Mouse (Mus musculus) forebrain, embryonic 15.5 days (tissue): Measurements from ENCODE around the gene Pcp4. TPM values are rescaled to one million over a fixed set of nuclear protein-coding genes. Genes with fewer than 3 reads are reported as not detected.

Source experiments
- ATAC-seq: fragments of 200-750 bp; cut with Nextera tagmentation; replicated peaks from 2 replicates; pipeline ENCODE4 v1.8.0; 2017; ENCODE audit warnings: mild to moderate bottlenecking, moderate TSS enrichment, moderate library complexity
- H3K27ac ChIP-seq: fragments of 300-500 bp; sonication (generic); replicated peaks from 2 replicates; pipeline ENCODE4 v1.5.1; 2015; ENCODE audit warnings: mild to moderate bottlenecking, inconsistent platforms
- H3K27me3 ChIP-seq: fragments of 300-500 bp; sonication (generic); 2 replicates; pipeline ENCODE4 v1.6.1; 2015; ENCODE audit warnings: inconsistent platforms
- H3K36me3 ChIP-seq: fragments of 300-500 bp; sonication (generic); 2 replicates; pipeline ENCODE4 v1.6.1; 2015; ENCODE audit warnings: mild to moderate bottlenecking, inconsistent platforms
- H3K4me1 ChIP-seq: fragments of 300-500 bp; sonication (generic); 2 replicates; pipeline ENCODE4 v1.6.1; 2015; ENCODE audit warnings: inconsistent platforms
- H3K4me2 ChIP-seq: fragments of 300-500 bp; sonication (generic); replicated peaks from 2 replicates; pipeline ENCODE4 v1.6.1; 2015; ENCODE audit warnings: mild to moderate bottlenecking, inconsistent platforms
- H3K4me3 ChIP-seq: fragments of 300-500 bp; sonication (generic); 2 replicates; pipeline ENCODE4 v1.5.1; 2015; ENCODE audit warnings: mild to moderate bottlenecking, inconsistent platforms
- H3K9ac ChIP-seq: fragments of 300-500 bp; sonication (generic); replicated peaks from 2 replicates; pipeline ENCODE4 v1.6.1; 2015; ENCODE audit warnings: mild to moderate bottlenecking, inconsistent platforms
- H3K9me3 ChIP-seq: fragments of 300-500 bp; sonication (generic); 2 replicates; pipeline ENCODE4 v1.6.1; 2016; ENCODE audit warnings: inconsistent platforms
- WGBS: fragments of 180-500 bp; shearing (Covaris S2); methylation state at CpG from one replicate; pipeline ENCODE4 v1.1.7; 2015; ENCODE audit warnings: mixed read lengths; 5-methylcytosine and 5-hydroxymethylcytosine counted together
- polyA plus RNA-seq: library from polyadenylated mRNA; unstranded; fragments of >200 nt; fragmentation: Nextera tagmentation; extraction: Ambion mirVana; gene quantifications from 2 replicates; pipeline ENCODE4 v1.2.1, GENCODE M21; 2015

Pcp4 gene
- polyA plus RNA-seq, 1 experiment from 2014 or later: 141 TPM

DNA sequence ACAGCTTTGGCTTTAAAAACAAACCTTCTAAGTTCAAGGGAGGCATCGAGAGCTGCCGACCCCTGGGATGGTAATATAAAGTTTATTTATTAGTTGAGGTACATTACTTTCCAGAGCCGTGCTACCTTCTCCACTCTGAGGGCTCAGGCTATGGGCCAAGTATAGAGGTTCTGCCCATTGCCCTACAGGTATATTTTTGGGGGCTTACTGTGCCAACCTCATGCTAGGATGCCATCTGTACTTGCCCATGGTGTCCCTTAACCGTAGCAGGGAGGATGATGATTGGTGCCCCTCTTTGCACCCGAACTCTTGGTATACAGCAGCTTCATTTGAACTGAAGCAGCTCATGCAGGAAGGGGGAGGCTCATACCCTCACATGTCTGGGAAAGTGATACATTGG, 9.8 kb upstream of the Pcp4 start:
- ATAC-seq: no peak
- H3K27ac ChIP-seq: no peak overlapping the region
- no peaks in the 10 kb centered on the region for H3K27me3 ChIP-seq
- no peaks in the 10 kb centered on the region for H3K9me3 ChIP-seq
- H3K4me1 ChIP-seq: no peaks in the 10 kb centered on the region
- WGBS: 94% methylated on average over 5 of the region's 5 CpGs
- H3K36me3 ChIP-seq: no peaks in the 10 kb centered on the region
- H3K4me2 ChIP-seq: no peak overlapping the region
- H3K9ac ChIP-seq: no peak overlapping the region
- no peak overlapping the region for H3K4me3 ChIP-seq

DNA sequence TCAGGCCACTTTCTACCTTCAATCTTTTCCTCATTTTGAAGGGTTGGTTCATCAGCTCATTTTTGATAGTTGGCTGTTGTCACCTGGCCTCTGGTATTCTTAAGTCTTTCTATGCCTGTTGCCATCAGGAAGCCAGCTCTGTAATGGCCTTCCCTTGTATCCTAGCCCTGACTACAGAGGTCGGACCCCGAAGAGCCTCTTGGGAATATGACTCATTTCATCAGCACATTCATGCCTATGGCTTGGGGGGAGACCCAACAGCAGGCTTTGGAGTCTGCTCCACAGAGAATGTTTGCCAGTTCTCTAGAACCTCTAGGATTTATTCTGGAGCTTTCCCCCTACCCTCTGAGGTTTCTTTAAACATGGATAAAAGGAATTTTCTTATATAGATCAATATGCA, 8.1 kb upstream of the Pcp4 start:
- H3K4me2 ChIP-seq: no peak overlapping the region
- no peak overlapping the region for H3K9ac ChIP-seq
- ATAC-seq: no peak
- H3K4me1 ChIP-seq: no peaks in the 10 kb centered on the region
- 90% methylated on average over 2 of the region's 2 CpGs for WGBS
- no peaks in the 10 kb centered on the region for H3K27me3 ChIP-seq
- H3K9me3 ChIP-seq: no peaks in the 10 kb centered on the region
- no peak overlapping the region for H3K27ac ChIP-seq
- no peaks in the 10 kb centered on the region for H3K36me3 ChIP-seq
- H3K4me3 ChIP-seq: no peak overlapping the region

DNA sequence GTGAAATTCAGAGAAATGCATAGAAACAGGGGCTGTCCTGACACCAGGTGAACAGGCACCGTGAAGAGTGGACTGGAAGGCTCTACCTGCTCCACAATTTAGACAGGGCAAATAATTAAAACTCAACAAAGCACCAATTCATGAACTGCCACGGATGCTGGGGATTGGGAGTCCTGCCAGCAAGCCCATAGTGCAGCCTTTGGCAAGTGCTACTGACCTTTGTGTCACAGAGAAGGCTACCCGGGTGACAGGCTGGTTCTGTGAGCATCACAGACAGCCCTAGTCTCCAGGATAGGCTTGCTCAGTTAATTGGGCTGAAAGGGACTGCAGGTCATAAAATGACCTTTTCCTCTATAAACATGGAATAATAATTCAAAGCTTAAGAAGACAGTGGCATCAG, 6.6 kb upstream of the Pcp4 start:
- Histone ChIP-seq H3K27me3 (no peaks in the 10 kb centered on the region), H3K27ac (no peak overlapping the region), H3K4me3 (no peak overlapping the region), H3K4me2 (no peak overlapping the region), H3K9me3 (no peaks in the 10 kb centered on the region), H3K36me3 (no peaks in the 10 kb centered on the region), H3K4me1 (no peaks in the 10 kb centered on the region), H3K9ac (no peak overlapping the region)
- no peak for ATAC-seq
- 19% methylated on average over 3 of the region's 3 CpGs for WGBS

DNA sequence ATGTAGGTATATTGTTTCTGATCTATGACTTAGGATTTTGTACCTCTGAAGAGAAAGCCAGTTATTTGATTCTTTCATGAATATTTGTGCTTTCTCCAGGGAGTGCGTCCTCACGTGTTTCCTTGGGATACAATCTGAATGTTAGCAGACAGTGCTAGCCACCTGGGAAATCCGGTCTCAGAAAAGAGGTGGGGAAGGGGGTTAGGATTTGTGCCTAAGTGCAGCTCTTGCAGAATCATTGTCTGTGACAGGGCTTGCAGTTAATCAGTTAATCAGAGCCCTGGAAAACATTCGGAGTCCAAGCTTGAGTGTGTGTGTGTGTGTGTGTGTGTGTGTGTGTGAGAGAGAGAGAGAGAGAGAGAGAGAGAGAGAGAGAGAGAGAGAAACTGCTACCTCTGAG, 605 bp downstream of the Pcp4 start:
- Histone ChIP-seq H3K4me1 (peaks cover 39% of the 10 kb centered on the region), H3K4me2 (peak overlapping the region; percentile 35), H3K9me3 (no peaks in the 10 kb centered on the region), H3K9ac (0 out of 2 replicates have a peak overlapping the region, but pooled peaks have one; percentile 15), H3K36me3 (no peaks in the 10 kb centered on the region), H3K4me3 (peak overlapping the region; percentile 29), H3K27ac (peak overlapping the region; percentile 32), H3K27me3 (no peaks in the 10 kb centered on the region)
- 47% methylated on average over 4 of the region's 4 CpGs for WGBS
- ATAC-seq: no peak

DNA sequence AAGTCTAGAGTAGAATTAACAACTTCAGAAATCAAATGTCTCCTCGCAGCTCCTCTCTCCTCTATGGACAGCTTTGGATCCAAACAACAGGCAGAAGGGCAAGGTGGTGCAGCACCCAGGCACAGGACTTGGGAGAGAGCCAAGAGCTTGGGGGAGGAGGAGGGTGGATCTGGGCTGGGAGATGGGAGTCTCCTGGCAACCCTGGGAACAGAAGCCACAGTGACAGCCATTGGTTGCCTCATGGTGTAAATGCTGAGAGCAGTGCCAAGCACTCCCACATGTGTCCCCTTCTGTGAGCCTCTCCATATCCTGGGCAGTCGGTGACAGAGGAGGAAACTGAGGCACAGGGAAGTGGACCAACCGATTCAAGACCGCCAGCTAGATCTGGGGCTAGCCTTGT, 1.3 kb downstream of the Pcp4 start:
- ATAC-seq: peak; percentile 84
- no peaks in the 10 kb centered on the region for H3K36me3 ChIP-seq
- H3K4me2 ChIP-seq: peak overlapping the region; percentile 35
- no peak overlapping the region for H3K4me3 ChIP-seq
- no peak overlapping the region for H3K9ac ChIP-seq
- H3K27ac ChIP-seq: 0 out of 2 replicates have a peak overlapping the region, but pooled peaks have one; percentile 32
- 62% methylated on average over 4 of the region's 4 CpGs for WGBS
- H3K4me1 ChIP-seq: peaks cover 39% of the 10 kb centered on the region
- no peaks in the 10 kb centered on the region for H3K9me3 ChIP-seq
- H3K27me3 ChIP-seq: no peaks in the 10 kb centered on the region

DNA sequence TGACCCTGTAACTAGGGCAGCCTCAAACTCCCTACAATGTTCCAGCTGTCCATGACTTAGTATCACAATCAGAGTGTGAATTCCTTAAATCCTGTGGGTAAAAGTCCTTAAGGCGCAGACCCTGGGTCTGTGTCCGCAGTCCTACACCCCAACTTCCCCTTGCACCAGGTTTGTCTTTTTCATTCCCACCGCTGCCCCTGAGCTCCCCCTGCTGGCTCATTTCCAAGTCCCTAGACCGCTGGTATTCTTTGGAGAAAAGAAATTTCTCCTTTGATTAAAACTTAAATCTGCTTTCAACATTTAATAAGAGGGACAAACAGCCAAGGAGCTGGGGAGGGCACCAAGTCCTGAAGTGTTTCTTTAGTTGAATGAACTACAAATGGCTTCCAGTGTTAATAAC, 2.2 kb downstream of the Pcp4 start:
- 46% methylated on average over 4 of the region's 4 CpGs for WGBS
- no peaks in the 10 kb centered on the region for H3K9me3 ChIP-seq
- no peak overlapping the region for H3K9ac ChIP-seq
- no peaks in the 10 kb centered on the region for H3K27me3 ChIP-seq
- H3K36me3 ChIP-seq: no peaks in the 10 kb centered on the region
- peaks cover 43% of the 10 kb centered on the region for H3K4me1 ChIP-seq
- H3K4me2 ChIP-seq: 0 out of 2 replicates have a peak overlapping the region, but pooled peaks have one; percentile 35
- no peak overlapping the region for H3K4me3 ChIP-seq
- no peak for ATAC-seq
- H3K27ac ChIP-seq: no peak overlapping the region

DNA sequence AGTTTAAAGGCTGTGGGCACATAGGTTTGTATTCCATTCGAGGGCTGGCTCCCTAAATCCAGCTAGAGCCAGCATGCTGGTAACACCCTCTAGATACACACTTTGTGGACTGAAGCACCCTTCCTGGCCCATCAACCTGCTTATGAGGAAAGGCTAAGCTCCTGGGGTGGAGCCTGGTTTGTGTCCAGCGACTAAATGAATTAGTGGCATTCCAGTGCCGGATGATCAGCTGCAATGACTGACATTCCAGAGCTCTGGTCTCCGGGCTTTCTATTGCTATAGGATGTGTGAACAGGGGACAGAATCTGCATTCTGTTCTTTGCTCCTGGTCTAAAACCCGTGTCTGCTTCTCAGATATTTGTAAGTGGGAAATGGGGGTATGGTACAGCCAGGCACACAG, 5.0 kb downstream of the Pcp4 start:
- ATAC-seq: no peak
- Histone ChIP-seq H3K27me3 (0 out of 2 replicates have a peak, but pooled peaks cover 2% of the 10 kb centered on the region), H3K9ac (no peak overlapping the region), H3K9me3 (no peaks in the 10 kb centered on the region), H3K4me1 (peaks cover 41% of the 10 kb centered on the region), H3K27ac (no peak overlapping the region; the same call in 1 of the 2 replicates), H3K4me3 (no peak overlapping the region), H3K4me2 (peak overlapping the region; percentile 18), H3K36me3 (no peaks in the 10 kb centered on the region)
- WGBS: 39% methylated on average over 5 of the region's 5 CpGs

DNA sequence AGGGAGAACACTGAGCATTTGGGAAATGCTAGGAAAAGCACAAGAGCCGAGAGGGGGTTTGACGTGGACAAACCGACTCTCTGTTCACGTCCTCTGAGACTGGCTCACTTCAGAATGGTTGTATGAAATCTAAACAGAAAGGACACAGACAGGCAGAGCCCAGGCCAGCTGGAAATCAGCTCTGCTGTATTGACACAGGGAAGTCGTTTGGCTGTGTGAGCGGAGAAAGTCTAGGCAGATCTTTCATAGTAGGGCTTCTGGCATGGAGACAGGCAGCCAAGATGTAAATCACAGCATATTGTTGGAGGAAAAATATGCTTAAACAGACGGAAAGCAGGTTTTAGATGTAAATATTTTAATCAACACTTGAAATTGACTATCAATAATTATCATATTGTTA, 5.4 kb downstream of the Pcp4 start:
- 26% methylated on average over 7 of the region's 7 CpGs for WGBS
- no peak overlapping the region for H3K9ac ChIP-seq
- H3K27me3 ChIP-seq: 0 out of 2 replicates have a peak, but pooled peaks cover 2% of the 10 kb centered on the region
- H3K36me3 ChIP-seq: no peaks in the 10 kb centered on the region
- peak; percentile 49; the same call in 1 of the 2 replicates for ATAC-seq
- peaks cover 37% of the 10 kb centered on the region for H3K4me1 ChIP-seq
- H3K9me3 ChIP-seq: no peaks in the 10 kb centered on the region
- no peak overlapping the region for H3K4me3 ChIP-seq
- peak overlapping the region; percentile 18 for H3K4me2 ChIP-seq
- H3K27ac ChIP-seq: no peak overlapping the region; the same call in 1 of the 2 replicates

DNA sequence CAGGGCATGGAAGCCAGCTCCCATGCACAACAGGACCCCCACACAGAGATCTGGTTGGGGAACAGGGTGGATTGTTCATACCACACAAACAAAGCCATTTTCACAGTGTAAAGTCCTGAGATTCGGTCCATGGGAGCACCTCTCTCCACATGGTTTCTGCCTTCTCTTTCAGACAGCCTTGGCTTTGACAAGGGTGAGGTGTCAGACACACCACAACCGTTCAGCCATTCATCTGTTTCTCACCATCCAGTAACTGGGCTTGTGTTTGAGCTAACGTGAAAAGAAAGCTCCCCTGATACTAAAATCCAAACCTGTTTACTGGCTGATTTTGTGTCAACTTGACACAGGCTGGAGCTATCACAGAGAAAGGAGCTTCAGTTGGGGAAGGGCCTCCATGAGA, 6.8 kb downstream of the Pcp4 start:
- Histone ChIP-seq H3K4me1 (peaks cover 25% of the 10 kb centered on the region), H3K36me3 (no peaks in the 10 kb centered on the region), H3K4me3 (no peak overlapping the region), H3K27ac (0 out of 2 replicates have a peak overlapping the region, but pooled peaks have one; percentile 11), H3K4me2 (no peak overlapping the region), H3K9me3 (no peaks in the 10 kb centered on the region), H3K27me3 (0 out of 2 replicates have a peak, but pooled peaks cover 2% of the 10 kb centered on the region), H3K9ac (no peak overlapping the region)
- 50% methylated on average over 3 of the region's 3 CpGs for WGBS
- peak; percentile 38; the same call in 1 of the 2 replicates for ATAC-seq

DNA sequence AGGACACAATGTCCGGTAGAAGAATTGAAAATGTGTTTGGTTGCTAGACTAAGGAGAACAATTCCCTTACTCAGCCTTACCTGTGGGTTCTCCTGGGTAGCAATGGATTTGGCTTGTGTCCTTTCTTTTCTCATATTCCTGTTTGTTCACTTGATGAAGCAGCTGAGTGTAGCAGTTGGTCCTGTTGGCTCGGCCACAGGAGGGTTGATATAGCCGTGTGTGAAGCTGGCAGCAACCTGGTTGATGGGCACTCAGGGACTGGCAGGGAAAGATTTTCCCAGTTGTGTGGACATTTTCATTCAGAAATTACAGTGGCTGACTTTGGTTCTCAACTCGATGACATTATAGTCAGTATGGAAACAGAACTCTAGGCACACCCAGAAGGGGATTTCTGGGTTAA, 14.4 kb downstream of the Pcp4 start:
- Histone ChIP-seq H3K9me3 (no peaks in the 10 kb centered on the region), H3K27me3 (no peaks in the 10 kb centered on the region), H3K27ac (no peak overlapping the region), H3K36me3 (no peaks in the 10 kb centered on the region), H3K4me1 (no peaks in the 10 kb centered on the region), H3K9ac (no peak overlapping the region), H3K4me3 (no peak overlapping the region), H3K4me2 (no peak overlapping the region)
- WGBS: 90% methylated on average over 4 of the region's 4 CpGs
- ATAC-seq: no peak

DNA sequence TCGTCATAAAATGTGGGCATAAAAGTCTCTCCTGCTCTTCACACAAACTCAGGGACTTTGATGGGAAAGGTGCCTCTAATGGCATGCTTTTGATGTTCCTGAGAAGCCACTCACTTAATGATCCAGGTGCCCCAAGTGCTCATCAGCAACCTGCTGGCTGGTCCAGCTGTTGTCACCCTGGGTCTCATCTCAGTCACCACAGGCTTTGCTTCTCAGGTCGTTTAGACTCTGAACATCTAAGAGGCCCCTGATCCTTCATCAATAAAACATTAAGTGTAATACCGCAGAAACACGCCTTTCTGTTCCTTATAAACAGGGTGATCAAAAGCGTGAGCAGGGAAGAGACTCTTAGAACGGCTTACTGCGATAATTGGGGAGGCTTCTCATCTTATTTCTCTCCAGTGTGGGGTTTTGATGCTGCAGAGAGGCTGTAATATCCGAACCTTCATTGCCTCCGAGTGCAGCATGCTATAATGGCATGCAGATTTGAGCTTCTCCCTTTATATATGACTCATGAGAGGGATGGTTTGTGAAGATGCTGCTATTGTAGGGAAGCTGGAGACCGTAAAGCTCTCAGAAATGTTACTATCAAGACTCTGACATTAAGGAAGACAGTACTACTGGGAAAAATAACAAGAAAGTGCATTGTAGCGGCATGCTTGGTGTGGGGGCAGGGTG, 19.7 kb downstream of the Pcp4 start:
- H3K36me3 ChIP-seq: no peaks in the 10 kb centered on the region
- no peak for ATAC-seq
- 69% methylated on average over 11 of the region's 11 CpGs for WGBS
- no peak overlapping the region for H3K4me3 ChIP-seq
- no peak overlapping the region for H3K27ac ChIP-seq
- H3K9ac ChIP-seq: no peak overlapping the region
- H3K9me3 ChIP-seq: no peaks in the 10 kb centered on the region
- no peak overlapping the region for H3K4me2 ChIP-seq
- H3K4me1 ChIP-seq: 0 out of 2 replicates have a peak, but pooled peaks cover 2% of the 10 kb centered on the region
- no peaks in the 10 kb centered on the region for H3K27me3 ChIP-seq

DNA sequence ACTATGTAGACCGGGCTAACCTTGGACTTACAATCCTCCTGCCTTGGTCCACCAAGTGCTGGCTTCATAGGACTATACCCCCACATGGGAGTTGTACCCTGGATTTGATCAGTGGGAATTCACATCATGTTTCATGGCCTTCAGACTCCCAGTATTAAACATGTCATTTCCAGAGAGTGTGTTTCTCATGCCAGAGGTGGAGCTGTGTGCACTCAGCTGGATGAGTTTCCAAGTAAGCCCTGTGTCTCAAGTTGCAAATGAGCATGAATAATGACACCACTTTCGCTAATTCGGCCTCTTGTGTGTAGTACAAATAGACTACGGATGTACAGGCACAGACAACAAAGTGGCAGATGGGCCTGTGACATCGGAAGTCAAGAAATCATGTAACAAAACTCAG, 20.6 kb downstream of the Pcp4 start:
- Histone ChIP-seq H3K4me2 (no peak overlapping the region), H3K36me3 (no peaks in the 10 kb centered on the region), H3K4me1 (0 out of 2 replicates have a peak, but pooled peaks cover 2% of the 10 kb centered on the region), H3K4me3 (no peak overlapping the region), H3K27me3 (no peaks in the 10 kb centered on the region), H3K27ac (no peak overlapping the region), H3K9me3 (no peaks in the 10 kb centered on the region), H3K9ac (no peak overlapping the region)
- 83% methylated on average over 5 of the region's 5 CpGs for WGBS
- no peak for ATAC-seq

DNA sequence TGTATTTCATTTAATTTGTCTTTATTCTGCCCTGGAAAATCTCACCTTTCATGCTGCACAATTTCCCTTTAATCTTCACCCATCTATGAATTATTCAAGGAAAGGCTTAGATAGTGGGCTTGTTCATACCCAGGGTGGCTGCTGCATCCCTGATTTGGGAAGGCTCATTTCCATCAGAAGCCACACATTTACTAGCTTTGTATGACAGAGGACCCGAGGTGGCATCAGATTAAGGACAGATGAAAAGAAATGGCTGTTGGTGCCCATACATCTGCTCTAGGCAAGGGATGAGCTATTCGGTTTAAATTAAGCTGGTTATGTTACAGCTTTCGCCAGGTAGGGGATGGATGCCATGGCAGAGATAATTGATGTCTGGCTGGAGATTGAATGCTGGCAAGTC, 24.1 kb downstream of the Pcp4 start:
- no peak overlapping the region for H3K27ac ChIP-seq

More for the DNA sequence above, 24.1 kb downstream of the Pcp4 start:
- no peaks in the 10 kb centered on the region for H3K27me3 ChIP-seq
- no peaks in the 10 kb centered on the region for H3K9me3 ChIP-seq
- ATAC-seq: no peak
- H3K4me2 ChIP-seq: no peak overlapping the region
- WGBS: 60% methylated on average over 3 of the region's 3 CpGs
- H3K4me3 ChIP-seq: no peak overlapping the region
- H3K36me3 ChIP-seq: no peaks in the 10 kb centered on the region
- 0 out of 2 replicates have a peak, but pooled peaks cover 2% of the 10 kb centered on the region for H3K4me1 ChIP-seq
- H3K9ac ChIP-seq: no peak overlapping the region
